Mouse (Mus musculus) C2C12 (cell line): ENCODE data around the gene Uhrf1bp1. TPM values are rescaled to one million over a fixed set of nuclear protein-coding genes. Genes with fewer than 3 reads are reported as not detected.

Source experiments
- H3K27me3 ChIP-seq: one replicate; pipeline ENCODE4 v1.6.1; 2011; ENCODE audit not compliant: control insufficient read depth, insufficient read depth, insufficient read length
- H3K36me3 ChIP-seq: one replicate; pipeline ENCODE4 v1.6.1; 2011; ENCODE audit not compliant: control insufficient read depth, insufficient read depth
- H3K4me3 ChIP-seq: one replicate; pipeline ENCODE4 v1.5.1; 2011; ENCODE audit warnings: mild to moderate bottlenecking, control low read depth; ENCODE audit not compliant: poor library complexity, insufficient read depth, severe bottlenecking
- H3K79me2 ChIP-seq: one replicate; pipeline ENCODE4 v1.6.1; 2011; ENCODE audit not compliant: control insufficient read depth, insufficient read depth
- H3K79me3 ChIP-seq: one replicate; pipeline ENCODE4 v1.6.1; 2011; ENCODE audit warnings: low read depth, control low read depth
- H3ac ChIP-seq: one replicate; pipeline ENCODE3; 2011; ENCODE audit warnings: low read depth; ENCODE audit not compliant: control insufficient read depth, insufficient read length
- CEBPB ChIP-seq: IDR thresholded peaks from one replicate; pipeline ENCODE4 v1.6.1; 2011; ENCODE audit warnings: low read depth, mild to moderate bottlenecking, control low read depth, moderate library complexity
- CTCF ChIP-seq: IDR thresholded peaks from one replicate; pipeline ENCODE4 v1.5.1; 2011; ENCODE audit not compliant: control insufficient read depth, insufficient read depth, insufficient read length
- FOSL1 ChIP-seq: IDR thresholded peaks from one replicate; pipeline ENCODE4 v1.8.0; 2011; ENCODE audit warnings: mild to moderate bottlenecking, low read length; ENCODE audit not compliant: poor library complexity, insufficient read depth, severe bottlenecking
- MAX ChIP-seq: IDR thresholded peaks from one replicate; pipeline ENCODE4 v1.6.1; 2011; ENCODE audit warnings: mild to moderate bottlenecking, control low read depth
- MYOD1 ChIP-seq: IDR thresholded peaks from one replicate; pipeline ENCODE4 v1.6.1; 2011; ENCODE audit warnings: low read depth; ENCODE audit not compliant: control insufficient read depth, insufficient read length
- MYOG ChIP-seq: IDR thresholded peaks from one replicate; pipeline ENCODE4 v1.6.1; 2011; ENCODE audit not compliant: control insufficient read depth, insufficient read length; ENCODE audit errors: extremely low read depth
- USF1 ChIP-seq: IDR thresholded peaks from one replicate; pipeline ENCODE4 v1.6.1; 2011; ENCODE audit warnings: low read depth, mild to moderate bottlenecking, control low read depth, moderate library complexity
- polyA plus RNA-seq: library from polyadenylated mRNA; unstranded; fragments of >200 nt; fragmentation: generic; extraction: Trizol; gene quantifications from one replicate; pipeline ENCODE4 v1.2.1, GENCODE M21; 2012; ENCODE audit warnings: missing spikeins

Gene Uhrf1bp1
- polyA plus RNA-seq, 1 experiment = 6.6 TPM

GRCm38 (mm10) chr17:27907512-27908205 is 51.4 kb downstream of the Uhrf1bp1 start:
- Histone ChIP-seq H3K36me3 (peaks cover 22% of the 10 kb centered on the region), H3K79me3 (peaks cover 26% of the 10 kb centered on the region), H3ac (peak overlapping the region; percentile 86), H3K27me3 (no peaks in the 10 kb centered on the region), H3K4me3 (peak overlapping the region; percentile 95), H3K79me2 (peaks cover 56% of the 10 kb centered on the region)
- no peak for TF ChIP-seq FOSL1
- TF ChIP-seq MYOG = no peak
- TF ChIP-seq CTCF = peak; percentile 18
- TF ChIP-seq MAX = no peak
- TF ChIP-seq CEBPB = peak; percentile 12
- TF ChIP-seq MYOD1 = no peak
- no peak for TF ChIP-seq USF1

DNA sequence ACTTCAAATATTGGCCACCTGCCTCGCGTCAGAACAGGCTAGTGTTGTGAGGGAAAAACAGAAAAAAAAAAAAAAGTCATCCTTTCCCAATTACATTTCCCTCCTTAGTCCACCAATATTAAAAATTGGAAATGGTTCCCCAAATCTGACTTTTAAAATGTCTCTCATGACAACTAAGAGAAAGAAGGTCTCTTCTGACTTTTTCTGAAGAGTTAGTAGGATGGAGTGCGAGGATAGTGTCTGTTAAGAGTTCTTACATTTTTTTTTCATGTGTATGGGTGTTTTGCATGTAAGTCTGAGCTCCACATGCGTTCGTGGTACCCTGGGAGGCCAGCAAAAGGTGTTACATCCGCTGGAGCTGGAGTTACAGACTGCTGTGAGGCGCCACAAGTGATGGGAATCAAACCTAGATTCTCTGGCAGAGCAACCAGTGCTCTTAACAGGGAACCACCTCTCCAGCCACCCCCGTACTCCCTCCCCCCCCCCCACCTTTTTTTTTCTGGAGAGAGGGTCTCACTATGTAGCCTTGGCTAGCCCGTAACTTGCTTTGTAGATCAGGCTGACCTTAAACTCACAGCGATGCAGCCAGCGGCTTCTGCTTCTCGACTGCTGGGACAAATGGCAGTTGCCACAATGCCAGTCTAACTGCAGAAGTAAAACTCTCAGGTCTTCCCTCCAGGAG is 52.1 kb downstream of the Uhrf1bp1 start:
- Histone ChIP-seq H3ac (peak overlapping the region; percentile 65), H3K4me3 (peak overlapping the region; percentile 95), H3K79me3 (peaks cover 26% of the 10 kb centered on the region), H3K27me3 (no peaks in the 10 kb centered on the region), H3K36me3 (peaks cover 16% of the 10 kb centered on the region), H3K79me2 (peaks cover 60% of the 10 kb centered on the region)
- no peak for TF ChIP-seq FOSL1
- TF ChIP-seq CTCF = no peak
- no peak for TF ChIP-seq MAX
- TF ChIP-seq MYOG = no peak
- no peak for TF ChIP-seq CEBPB
- TF ChIP-seq USF1 = no peak
- no peak for TF ChIP-seq MYOD1

DNA sequence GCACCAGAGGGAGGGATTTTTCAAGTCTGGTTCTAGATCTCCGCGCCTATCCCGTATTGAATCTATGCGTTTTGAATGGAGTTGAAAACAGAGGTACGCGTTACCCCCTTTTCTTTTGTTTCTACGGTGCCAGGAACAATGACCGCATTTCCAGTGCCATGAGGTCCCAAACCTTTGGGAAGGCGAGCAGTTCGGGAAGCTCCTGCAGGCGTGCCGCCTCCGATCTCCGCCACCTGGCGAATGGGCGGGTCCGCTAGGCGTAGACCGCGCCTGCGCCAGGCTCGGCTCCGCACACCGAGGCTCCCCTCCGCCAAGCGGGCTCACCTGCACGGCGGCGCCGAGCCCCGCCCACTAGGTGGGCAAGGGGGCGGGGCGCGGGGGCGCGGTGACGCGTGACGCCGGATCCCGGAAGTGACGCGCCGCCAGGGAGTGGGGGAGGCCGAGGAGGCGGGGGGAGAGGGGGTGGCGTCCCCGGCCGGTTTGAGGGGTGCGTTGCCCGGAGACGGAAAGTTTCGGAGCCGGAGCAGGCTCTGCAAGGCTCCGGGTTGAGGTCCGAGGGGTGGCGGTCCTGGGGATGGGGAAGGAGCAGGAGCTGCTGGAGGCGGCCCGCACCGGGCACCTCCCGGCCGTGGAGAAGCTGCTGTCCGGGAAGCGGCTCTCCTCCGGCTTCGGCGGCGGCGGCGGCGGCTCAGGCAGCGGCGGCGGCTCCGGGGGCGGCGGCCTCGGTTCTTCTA is 52.8 kb downstream of the Uhrf1bp1 start, which contains the start of gene Anks1:
Gene Anks1, plus strand, starts transcription at position 419 of the 734 bp plus-strand sequence.
- Histone ChIP-seq H3K79me3 (peaks cover 26% of the 10 kb centered on the region), H3K36me3 (peaks cover 13% of the 10 kb centered on the region), H3K4me3 (peak within 1 kb of the TSS; percentile 95), H3ac (peak within 1 kb of the TSS; percentile 82), H3K27me3 (no peaks in the 10 kb centered on the region), H3K79me2 (peaks cover 67% of the 10 kb centered on the region)
- TF ChIP-seq CEBPB (no peak), MYOD1 (no peak), USF1 (no peak), MAX (no peak), CTCF (no peak), FOSL1 (no peak), MYOG (no peak)

GRCm38 (mm10) chr17:27909622-27910500 is 53.6 kb downstream of the Uhrf1bp1 start, which contains the start of gene Taf11:
Taf11 (minus strand) TSS chr17:27909844.
- H3K27me3 ChIP-seq = no peaks in the 10 kb centered on the region
- H3K4me3 ChIP-seq = peak within 1 kb of the TSS; percentile 65
- H3K36me3 ChIP-seq = peaks cover 8% of the 10 kb centered on the region
- H3K79me2 ChIP-seq = peaks cover 65% of the 10 kb centered on the region
- peaks cover 24% of the 10 kb centered on the region for H3K79me3 ChIP-seq
- TF ChIP-seq MAX (no peak), MYOD1 (no peak), FOSL1 (no peak), MYOG (no peak), USF1 (no peak), CEBPB (no peak), CTCF (no peak)
- H3ac ChIP-seq = peak within 1 kb of the TSS; percentile 82

GRCm38 (mm10) chr17:27911371-27911770 is 55.1 kb downstream of the Uhrf1bp1 start:
- no peak overlapping the region for H3K4me3 ChIP-seq

More at GRCm38 (mm10) chr17:27911371-27911770, 55.1 kb downstream of the Uhrf1bp1 start:
- Histone ChIP-seq H3K79me2 (peaks cover 61% of the 10 kb centered on the region), H3ac (no peak overlapping the region), H3K36me3 (peaks cover 4% of the 10 kb centered on the region), H3K27me3 (no peaks in the 10 kb centered on the region), H3K79me3 (peaks cover 19% of the 10 kb centered on the region)
- TF ChIP-seq CEBPB = no peak
- no peak for TF ChIP-seq MYOG
- no peak for TF ChIP-seq MYOD1
- TF ChIP-seq FOSL1 = no peak
- TF ChIP-seq MAX = no peak
- TF ChIP-seq CTCF = no peak
- no peak for TF ChIP-seq USF1
